Mouse (Mus musculus) liver, embryonic 16.5 days (tissue): Measurements from ENCODE around the gene Vmn1r89. TPM values are rescaled to one million over a fixed set of nuclear protein-coding genes. Genes with fewer than 3 reads are reported as not detected.

ENCODE experiments used
- ATAC-seq: fragments of 200-750 bp; cut with Nextera tagmentation; 2 replicates; pipeline ENCODE4 v1.8.0; 2017; ENCODE audit warnings: low read depth, mild to moderate bottlenecking, moderate number of reproducible peaks, moderate library complexity
- H3K27ac ChIP-seq: fragments of 300-500 bp; sonication (generic); 2 replicates; pipeline ENCODE4 v1.5.1; 2014; ENCODE audit warnings: mild to moderate bottlenecking, low read length
- H3K27me3 ChIP-seq: fragments of 300-500 bp; sonication (generic); 2 replicates; pipeline ENCODE4 v1.6.1; 2014; ENCODE audit warnings: low read depth, low read length, mixed read lengths; ENCODE audit not compliant: control insufficient read depth, insufficient read depth
- H3K36me3 ChIP-seq: fragments of 300-500 bp; sonication (generic); 2 replicates; pipeline ENCODE4 v1.6.1; 2014; ENCODE audit warnings: mild to moderate bottlenecking; ENCODE audit not compliant: control insufficient read depth, insufficient read depth
- H3K4me1 ChIP-seq: fragments of 300-500 bp; sonication (generic); 2 replicates; pipeline ENCODE4 v1.6.1; 2014; ENCODE audit warnings: low read depth, low read length, mixed read lengths; ENCODE audit not compliant: control insufficient read depth
- H3K4me2 ChIP-seq: fragments of 300-500 bp; sonication (generic); 2 replicates; pipeline ENCODE4 v1.6.1; 2014; ENCODE audit warnings: low read depth, low read length, mixed read lengths
- H3K4me3 ChIP-seq: fragments of 300-500 bp; sonication (generic); 2 replicates; pipeline ENCODE4 v1.5.1; 2014; ENCODE audit warnings: low read depth, mild to moderate bottlenecking, low read length
- H3K9ac ChIP-seq: fragments of 300-500 bp; sonication (generic); 2 replicates; pipeline ENCODE4 v1.6.1; 2014; ENCODE audit warnings: low read depth, low read length
- H3K9me3 ChIP-seq: fragments of 300-500 bp; sonication (generic); replicated peaks from 2 replicates; pipeline ENCODE4 v1.6.1; 2016; ENCODE audit warnings: low read length; ENCODE audit not compliant: control insufficient read depth
- WGBS: fragments of 180-500 bp; shearing (Covaris S2); extraction: QIAGEN DNeasy Blood & Tissue Kit; methylation state at CpG from one replicate; pipeline ENCODE4 v1.1.7; 2014; ENCODE audit not compliant: insufficient replicate concordance; 5-methylcytosine and 5-hydroxymethylcytosine counted together
- polyA plus RNA-seq: library from polyadenylated mRNA; unstranded; fragments of >200 nt; fragmentation: Nextera tagmentation; extraction: Ambion mirVana; gene quantifications from 2 replicates; pipeline ENCODE4 v1.2.1, GENCODE M21; 2015

The Vmn1r89 gene
- polyA plus RNA-seq: not detected in 2 replicates

DNA sequence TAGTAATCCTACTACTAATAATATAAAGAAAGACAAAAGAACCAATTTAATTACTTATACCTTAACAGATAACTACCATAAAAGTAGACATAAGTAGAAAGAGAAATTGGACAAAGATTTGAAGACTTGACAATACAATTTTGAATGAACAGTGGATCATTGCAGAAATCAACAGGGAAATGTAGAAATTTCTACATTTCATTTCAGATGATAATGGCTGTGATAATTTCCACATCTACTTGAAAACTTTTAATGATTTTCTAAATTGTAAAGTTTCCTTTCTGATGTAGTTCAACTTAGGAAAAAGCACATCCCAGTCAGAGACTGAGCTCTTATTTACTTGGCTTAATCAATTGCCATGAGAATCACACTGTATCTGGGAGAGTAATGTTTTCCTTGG, at the start of gene Vmn1r89:
Gene Vmn1r89, plus strand, starts transcription at position 301 of the 400 bp plus-strand sequence.
- no peaks in the 10 kb centered on the region for H3K36me3 ChIP-seq
- H3K9ac ChIP-seq: no peak within 1 kb of the TSS
- ATAC-seq: no peak
- no peak within 1 kb of the TSS for H3K27ac ChIP-seq
- H3K4me1 ChIP-seq: no peaks in the 10 kb centered on the region
- no peaks in the 10 kb centered on the region; the same call in 1 of the 2 replicates for H3K9me3 ChIP-seq
- no peak within 1 kb of the TSS for H3K4me2 ChIP-seq
- H3K27me3 ChIP-seq: no peaks in the 10 kb centered on the region
- H3K4me3 ChIP-seq: no peak within 1 kb of the TSS

DNA sequence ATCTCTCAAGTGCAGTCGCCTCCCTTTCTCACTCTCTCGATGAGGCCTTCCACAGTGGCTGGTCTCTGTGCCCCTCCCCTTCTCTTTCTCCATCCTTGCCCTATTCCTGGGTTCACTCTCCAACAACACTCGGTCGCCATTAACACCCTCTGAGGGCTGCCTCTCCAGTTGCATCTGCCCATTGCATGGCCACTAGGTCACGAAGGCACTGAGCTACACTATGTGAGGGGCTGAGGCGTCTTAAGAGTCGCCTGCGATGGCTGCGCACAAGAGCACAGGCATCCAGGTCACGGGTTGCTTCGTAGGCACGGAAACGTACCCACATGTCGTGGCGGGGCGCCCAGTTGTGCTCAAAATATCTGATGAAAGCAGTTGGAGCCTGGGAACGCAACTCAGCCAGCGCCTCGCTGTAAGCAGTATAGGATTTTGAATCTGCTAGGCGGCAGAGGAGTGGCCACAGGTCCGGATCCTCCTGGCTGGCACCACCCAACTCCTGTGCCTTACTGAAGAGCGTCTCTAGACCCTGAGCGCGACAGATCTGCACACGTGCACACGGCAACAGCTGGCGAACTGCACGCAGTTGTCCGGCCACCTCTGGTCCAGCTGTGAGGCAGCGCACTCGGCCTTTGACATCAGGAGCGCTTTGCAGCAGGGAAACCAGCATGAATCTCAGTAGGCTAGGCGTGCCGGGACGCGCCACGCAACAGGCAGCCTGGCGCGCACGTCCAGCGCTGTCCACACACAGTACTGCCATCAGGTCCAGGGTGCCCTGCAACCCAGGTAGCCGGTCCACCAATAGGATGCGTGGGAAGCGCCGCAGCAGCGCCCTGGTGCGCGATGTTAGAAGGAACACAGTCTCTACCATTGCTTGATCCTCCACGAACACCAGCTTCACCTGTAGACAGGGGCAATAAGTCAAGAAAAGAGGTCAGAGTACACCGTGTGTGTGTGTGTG, 48.2 kb downstream of the Vmn1r89 start:
- no peak overlapping the region for H3K4me2 ChIP-seq
- 46% methylated on average over 50 of the region's 50 CpGs for WGBS
- ATAC-seq: no peak

GRCm38 (mm10) chr7:13263851-13264250, 51.0 kb downstream of the Vmn1r89 start:
- Histone ChIP-seq H3K9me3 (no peaks in the 10 kb centered on the region), H3K9ac (no peak overlapping the region), H3K4me2 (no peak overlapping the region), H3K4me3 (no peak overlapping the region), H3K36me3 (no peaks in the 10 kb centered on the region), H3K4me1 (no peaks in the 10 kb centered on the region), H3K27ac (no peak overlapping the region), H3K27me3 (no peaks in the 10 kb centered on the region)
- 74% methylated on average over 5 of the region's 5 CpGs for whole genome bisulfite sequencing
- no peak for ATAC-seq

More for the DNA sequence above, 48.2 kb downstream of the Vmn1r89 start:
- no peaks in the 10 kb centered on the region for H3K9me3 ChIP-seq
- no peaks in the 10 kb centered on the region for H3K36me3 ChIP-seq
- H3K4me3 ChIP-seq: no peak overlapping the region
- no peak overlapping the region for H3K27ac ChIP-seq
- H3K27me3 ChIP-seq: no peaks in the 10 kb centered on the region
- no peaks in the 10 kb centered on the region for H3K4me1 ChIP-seq
- H3K9ac ChIP-seq: no peak overlapping the region

DNA sequence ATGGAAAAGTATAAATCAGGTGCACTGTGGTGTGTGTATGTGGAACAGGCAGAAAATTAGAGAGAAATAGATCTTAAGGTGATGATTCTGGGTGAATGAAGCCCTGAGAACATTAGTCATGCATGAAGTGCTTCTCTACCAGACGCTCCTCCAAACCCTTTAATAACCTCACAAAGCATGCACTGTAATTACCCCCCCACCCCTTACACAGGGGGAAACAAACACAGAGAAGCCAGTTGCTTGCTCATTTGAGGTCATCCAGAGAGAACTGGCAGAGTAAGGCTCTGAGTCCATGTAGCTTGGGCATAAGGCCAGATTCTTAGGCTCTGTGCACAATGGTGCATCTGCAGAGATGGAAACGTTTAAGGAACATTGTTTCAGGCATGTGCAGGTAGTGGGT, 51.6 kb downstream of the Vmn1r89 start:
- whole genome bisulfite sequencing: 50% methylated on average over 2 of the region's 2 CpGs
- Histone ChIP-seq H3K4me3 (no peak overlapping the region), H3K27ac (no peak overlapping the region), H3K4me2 (no peak overlapping the region), H3K4me1 (no peaks in the 10 kb centered on the region), H3K27me3 (no peaks in the 10 kb centered on the region), H3K9me3 (no peaks in the 10 kb centered on the region), H3K36me3 (no peaks in the 10 kb centered on the region), H3K9ac (no peak overlapping the region)
- ATAC-seq: no peak

DNA sequence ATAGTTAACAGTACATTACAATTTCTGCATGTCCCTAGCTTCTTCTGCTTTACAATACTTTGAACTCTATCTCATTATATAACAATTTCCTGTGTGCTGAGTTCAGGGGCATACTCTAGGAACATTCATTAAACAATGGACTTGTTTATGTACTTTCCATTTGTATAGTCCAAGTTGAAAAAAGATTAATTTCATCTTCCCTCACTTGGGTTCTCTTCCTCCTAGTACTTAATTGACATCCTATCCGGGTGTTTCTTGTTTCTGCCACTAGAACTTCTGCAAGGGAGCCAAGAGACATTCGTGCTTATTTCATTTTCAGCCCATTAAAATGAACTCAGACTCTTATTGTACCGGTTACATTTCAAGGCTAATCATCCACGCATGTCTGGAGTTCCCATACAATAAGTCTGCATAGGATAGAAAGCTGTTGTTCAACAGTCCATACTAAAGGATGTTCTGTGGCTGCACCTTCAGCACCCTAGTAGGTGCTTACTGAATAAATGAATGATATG, 56.0 kb downstream of the Vmn1r89 start:
- Histone ChIP-seq H3K4me2 (no peak overlapping the region), H3K36me3 (no peaks in the 10 kb centered on the region), H3K9me3 (no peaks in the 10 kb centered on the region), H3K27ac (no peak overlapping the region), H3K4me3 (no peak overlapping the region), H3K4me1 (no peaks in the 10 kb centered on the region), H3K9ac (no peak overlapping the region), H3K27me3 (no peaks in the 10 kb centered on the region)
- ATAC-seq: no peak
- 79% methylated on average over 4 of the region's 4 CpGs for whole genome bisulfite sequencing

DNA sequence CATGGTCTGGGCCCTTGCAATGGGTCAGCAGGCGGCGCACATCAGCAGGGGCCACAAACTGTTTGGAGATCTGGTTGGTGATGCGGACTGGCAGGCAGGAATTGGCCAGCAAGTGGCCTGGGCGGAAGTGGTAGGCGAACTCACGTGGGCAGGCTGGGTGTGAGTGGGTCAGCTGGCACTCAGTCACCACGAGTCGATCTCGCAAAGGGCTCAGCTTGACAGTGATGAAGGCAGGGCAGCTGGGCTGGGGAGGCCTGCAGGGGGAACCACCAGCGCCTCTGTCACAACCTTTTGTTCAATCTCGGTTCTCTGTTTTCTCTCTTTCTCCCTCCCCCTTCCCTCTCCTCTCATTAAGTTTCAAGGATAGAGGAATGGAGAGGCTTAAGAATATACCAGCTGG, 56.6 kb downstream of the Vmn1r89 start:
- 74% methylated on average over 11 of the region's 11 CpGs for WGBS
- Histone ChIP-seq H3K4me3 (no peak overlapping the region), H3K36me3 (no peaks in the 10 kb centered on the region), H3K4me2 (no peak overlapping the region), H3K4me1 (no peaks in the 10 kb centered on the region), H3K9ac (no peak overlapping the region), H3K27ac (no peak overlapping the region), H3K9me3 (no peaks in the 10 kb centered on the region), H3K27me3 (no peaks in the 10 kb centered on the region)
- no peak for ATAC-seq

Other genes with a start within 250 kb of the Vmn1r89 start
- gene Zfp324, start 247.2 kb upstream of the Vmn1r89 start, polyA plus RNA-seq: 2.4 and 2.6 TPM in 2 replicates
- 2.9 TPM in 2 replicates for gene Zfp446, start 235.2 kb upstream of the Vmn1r89 start, polyA plus RNA-seq
- 23.6 and 26.5 TPM in 2 replicates for gene Slc27a5, start 214.8 kb upstream of the Vmn1r89 start, polyA plus RNA-seq
- gene Trim28, start 213.9 kb upstream of the Vmn1r89 start, polyA plus RNA-seq: 50.0 and 57.9 TPM in 2 replicates
- 10.0 and 11.4 TPM in 2 replicates for gene Zbtb45, start 203.0 kb upstream of the Vmn1r89 start, polyA plus RNA-seq
- gene Chmp2a, start 178.2 kb upstream of the Vmn1r89 start, polyA plus RNA-seq: 119 and 122 TPM in 2 replicates
- 10.6 and 14.3 TPM in 2 replicates for gene Ube2m, start 174.7 kb upstream of the Vmn1r89 start, polyA plus RNA-seq
- 0.44 and 0.50 TPM in 2 replicates for gene Mzf1, start 158.3 kb upstream of the Vmn1r89 start, polyA plus RNA-seq
- not detected in 2 replicates for gene Vmn1r85, start 117.8 kb upstream of the Vmn1r89 start, polyA plus RNA-seq
- not detected in 2 replicates for gene Vmn1r86, start 93.1 kb upstream of the Vmn1r89 start, polyA plus RNA-seq
- not detected in 2 replicates for gene Vmn1r87, start 72.9 kb upstream of the Vmn1r89 start, polyA plus RNA-seq
- not detected in 2 replicates for gene Vmn1r88, start 53.5 kb upstream of the Vmn1r89 start, polyA plus RNA-seq
- gene Lig1, start 64.3 kb downstream of the Vmn1r89 start, polyA plus RNA-seq: 80.3 and 87.9 TPM in 2 replicates
- gene Zswim9, start 65.7 kb downstream of the Vmn1r89 start, polyA plus RNA-seq: 2.2 and 3.3 TPM in 2 replicates
- 2.1 and 2.5 TPM in 2 replicates for gene Pla2g4c, start 111.6 kb downstream of the Vmn1r89 start, polyA plus RNA-seq
- gene Cabp5, start 185.1 kb downstream of the Vmn1r89 start, polyA plus RNA-seq: not detected in 2 replicates
- not detected in 2 replicates for gene Bsph1, start 237.8 kb downstream of the Vmn1r89 start, polyA plus RNA-seq